Mouse (Mus musculus) right cerebral cortex, postnatal 25 days (tissue): Measurements from ENCODE around the gene Rc3h1.
"Not testable (repeated sequence)": the region's sequence is repeated elsewhere in the genome, so short reads cannot be mapped to it uniquely, and the experiment has no call there.

Source experiments
- DNase-seq: peaks from one replicate; pipeline ENCODE4 v3.0.0; 2022

Gene Rc3h1

GRCm38 (mm10) chr1:160906057-160906557, at the start of gene Rc3h1:
Gene Rc3h1 (plus strand): TSS chr1:160906418.
- peak; percentile 98 for DNase-seq

- no peak for DNase-seq
Observed at GRCm38 (mm10) chr1:160858132-160858531, 48.1 kb upstream of the Rc3h1 start.

- DNase-seq = not testable (repeated sequence)
Observed at GRCm38 (mm10) chr1:160859874-160860273, 46.3 kb upstream of the Rc3h1 start.

- DNase-seq = no peak
Observed at GRCm38 (mm10) chr1:160861142-160861541, 45.1 kb upstream of the Rc3h1 start.

- no peak for DNase-seq
Observed at GRCm38 (mm10) chr1:160861632-160862031, 44.6 kb upstream of the Rc3h1 start.

- DNase-seq = no peak
Observed at GRCm38 (mm10) chr1:160863027-160863426, 43.2 kb upstream of the Rc3h1 start.

- no peak for DNase-seq
Observed at GRCm38 (mm10) chr1:160874757-160875156, 31.5 kb upstream of the Rc3h1 start.

GRCm38 (mm10) chr1:160876968-160877367, 29.2 kb upstream of the Rc3h1 start:
- DNase-seq = no peak

GRCm38 (mm10) chr1:160878485-160878884, 27.7 kb upstream of the Rc3h1 start:
- no peak for DNase-seq

GRCm38 (mm10) chr1:160881378-160881777, 24.8 kb upstream of the Rc3h1 start:
- DNase-seq = not testable (repeated sequence)

- no peak for DNase-seq
Observed at GRCm38 (mm10) chr1:160881968-160882367, 24.2 kb upstream of the Rc3h1 start.

GRCm38 (mm10) chr1:160884273-160884672, 21.9 kb upstream of the Rc3h1 start:
- DNase-seq = no peak

- no peak for DNase-seq
Observed at GRCm38 (mm10) chr1:160884993-160885392, 21.2 kb upstream of the Rc3h1 start.

- no peak for DNase-seq
Observed at GRCm38 (mm10) chr1:160899701-160900100, 6.5 kb upstream of the Rc3h1 start.

GRCm38 (mm10) chr1:160904047-160904446, 2.2 kb upstream of the Rc3h1 start:
- no peak for DNase-seq

GRCm38 (mm10) chr1:160906558-160907481, 602 bp downstream of the Rc3h1 start:
- DNase-seq = peak; percentile 60

GRCm38 (mm10) chr1:160910176-160910575, 4.0 kb downstream of the Rc3h1 start:
- no peak for DNase-seq

- DNase-seq = no peak
Observed at GRCm38 (mm10) chr1:160910812-160911211, 4.6 kb downstream of the Rc3h1 start.

GRCm38 (mm10) chr1:160919383-160919782, 13.2 kb downstream of the Rc3h1 start:
- DNase-seq = no peak

- DNase-seq = no peak
Observed at GRCm38 (mm10) chr1:160921938-160922337, 15.7 kb downstream of the Rc3h1 start.

GRCm38 (mm10) chr1:160931320-160931719, 25.1 kb downstream of the Rc3h1 start:
- DNase-seq = no peak

- DNase-seq = no peak
Observed at GRCm38 (mm10) chr1:160933896-160934482, 27.8 kb downstream of the Rc3h1 start.

- no peak for DNase-seq
Observed at GRCm38 (mm10) chr1:160935551-160935950, 29.3 kb downstream of the Rc3h1 start.

- no peak for DNase-seq
Observed at GRCm38 (mm10) chr1:160963199-160963598, 57.0 kb downstream of the Rc3h1 start.
